Mouse (Mus musculus) CH12.LX (cell line): ENCODE results near the gene Net1.

Experiments
- CHD2 ChIP-seq: IDR thresholded peaks from 2 replicates; pipeline ENCODE4 v1.6.1; 2011; ENCODE audit warnings: low read length, improper control_type of control experiment
- CTCF ChIP-seq, 2 experiments: IDR thresholded peaks in 1 of 2; conservative IDR thresholded peaks in 1 of 2; 2 replicates each; pipeline ENCODE4 v1.5.1; 2011 to 2012; ENCODE audit warnings: low read depth in 2 of 2, low read length in 2 of 2, improper control_type of control experiment in 1 of 2, inconsistent platforms in 1 of 2, mild to moderate bottlenecking in 1 of 2, moderate library complexity in 1 of 2
- EP300 ChIP-seq: IDR thresholded peaks from 2 replicates; pipeline ENCODE4 v1.6.1; 2011; ENCODE audit warnings: low read length, improper control_type of control experiment
- MAX ChIP-seq: IDR thresholded peaks from 2 replicates; pipeline ENCODE4 v1.6.1; 2011; ENCODE audit warnings: low read length, improper control_type of control experiment
- MEF2A ChIP-seq: IDR thresholded peaks from 2 replicates; pipeline ENCODE4 v1.6.1; 2014; ENCODE audit warnings: low read depth, mild to moderate bottlenecking, inconsistent platforms, low read length, improper control_type of control experiment, borderline replicate concordance
- NELFE ChIP-seq: IDR thresholded peaks from 2 replicates; pipeline ENCODE4 v1.6.1; 2011; ENCODE audit warnings: low read depth, low read length, improper control_type of control experiment
- NRF1 ChIP-seq: IDR thresholded peaks from 2 replicates; pipeline ENCODE4 v1.6.1; 2014; ENCODE audit warnings: low read depth, mild to moderate bottlenecking, inconsistent platforms, low read length, improper control_type of control experiment, moderate library complexity
- POLR2A ChIP-seq: IDR thresholded peaks from 2 replicates; pipeline ENCODE4 v1.6.1; 2011; ENCODE audit warnings: low read depth, mild to moderate bottlenecking, improper control_type of control experiment, low read length
- USF1 ChIP-seq: IDR thresholded peaks from 2 replicates; pipeline ENCODE4 v1.6.1; 2014; ENCODE audit warnings: low read depth, mild to moderate bottlenecking, inconsistent platforms, low read length, improper control_type of control experiment
- ZKSCAN1 ChIP-seq: IDR thresholded peaks from 2 replicates; pipeline ENCODE4 v1.6.1; 2012; ENCODE audit warnings: low read depth, inconsistent platforms, low read length, improper control_type of control experiment, borderline replicate concordance
- ZMIZ1 ChIP-seq: IDR thresholded peaks from 2 replicates; pipeline ENCODE4 v1.6.1; 2012; ENCODE audit warnings: low read depth, mild to moderate bottlenecking, inconsistent platforms, low read length, improper control_type of control experiment

DNA sequence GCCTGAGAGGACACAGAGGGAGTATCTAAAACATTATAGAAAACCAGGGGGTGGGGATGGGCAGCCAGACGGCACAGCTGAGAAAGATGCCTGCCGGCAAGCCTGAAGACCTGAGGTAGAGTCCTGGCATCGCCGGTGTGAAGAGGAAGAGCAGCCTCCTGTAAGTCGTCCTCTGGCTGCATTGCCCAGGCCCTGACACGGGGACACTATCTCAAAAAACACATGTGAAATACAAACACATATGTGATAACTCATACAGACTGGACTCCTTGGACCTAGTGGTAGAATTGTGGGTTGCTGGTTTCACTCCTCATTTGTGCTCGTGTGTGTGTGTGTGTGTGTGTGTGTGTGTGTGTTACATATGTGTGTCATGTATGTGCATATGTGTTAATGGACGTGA lies 56.8 kb downstream of the Net1 start:
- TF ChIP-seq CTCF (conservative IDR thresholded peaks at IDR 0.05 in 1 of 2, IDR thresholded peaks at IDR 0.05 in 1 of 2; ENCODE audit: low read depth in 2 of 2, low read length in 2 of 2) (no peak), EP300 (no peak), MEF2A (no peak), POLR2A (no peak), NRF1 (no peak), ZMIZ1 (no peak), NELFE (no peak), CHD2 (no peak), USF1 (no peak), ZKSCAN1 (no peak), MAX (no peak)
